ENCODE assay signal across 25 mouse cellular contexts in the genomic region with DNA sequence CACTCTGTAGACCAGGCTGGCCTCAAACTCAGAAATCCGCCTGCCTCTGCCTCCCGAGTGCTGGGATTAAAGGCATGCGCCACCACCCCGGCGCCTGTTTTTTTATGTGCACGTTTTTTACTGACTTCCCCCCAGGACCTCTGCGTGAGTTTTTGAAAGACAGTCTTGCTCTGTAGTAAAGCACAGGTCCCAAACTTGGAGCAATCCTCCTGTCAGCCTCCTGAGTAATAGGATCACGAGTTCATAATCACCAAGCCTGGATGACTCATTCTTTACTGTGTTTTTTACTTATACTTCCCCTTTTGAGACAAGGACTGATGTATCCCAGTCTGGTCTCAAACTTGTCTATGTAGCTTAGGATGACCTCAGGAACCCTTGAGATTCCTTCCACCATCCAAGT. TPM values are rescaled to one million over a fixed set of nuclear protein-coding genes. Genes with fewer than 3 reads are reported as not detected.
A peak's percentile ranks its signal among the peaks of the same experiment; 100 is the strongest.
DNase-seq lines count a peak whose midpoint lies in the region; ATAC-seq and TF ChIP-seq lines count a peak whose summit lies in the region.
"Had no signal": no experiment of that assay in that cellular context is flagged by ENCODE, and none has a peak within 500 bp of the region (broad histone marks: within the 10 kb centered on the region; RNA-seq: fewer than 3 reads in every experiment).

No protein-coding gene starts in this region.

- H3K79me2 ChIP-seq in MEL (ENCODE audit: control insufficient read depth, insufficient read depth, low read length, poor library complexity) (peaks cover 3% of the 10 kb centered on the region), macrophage (ENCODE audit: inconsistent target) (peaks cover 53% of the 10 kb centered on the region)

- peak in 1 of 2 experiments; percentile 35; a peak in 1 of 4 replicates for TF ChIP-seq EP300 in MEL (IDR thresholded peaks at IDR 0.05; ENCODE audit: low read depth in 1 of 2, low read length in 2 of 2)

- no peaks in the 10 kb centered on the region for H3K27me3 ChIP-seq in intestine, postnatal 0 days (replicated peaks; ENCODE audit: control insufficient read depth, insufficient read depth, low read length)
- no peaks in the 10 kb centered on the region for H3K27me3 ChIP-seq in intestine, embryonic 15.5 days (replicated peaks)
- H3K27me3 ChIP-seq in MEL (ENCODE audit: control insufficient read depth in 1 of 2, insufficient read depth in 2 of 2, low read length in 2 of 2): no peaks in the 10 kb centered on the region
- H3K27me3 ChIP-seq: forebrain, embryonic 13.5 days; heart, embryonic 15.5 days; hindbrain, embryonic 13.5 days; limb, embryonic 13.5 days; liver, embryonic 12.5 days; neural tube, embryonic 15.5 days had no signal

- TF ChIP-seq CTCF in intestine, postnatal 0 days (IDR thresholded peaks at IDR 0.05; ENCODE audit: low read depth): no peak
- no peak for TF ChIP-seq CTCF in MEL (IDR thresholded peaks at IDR 0.05 in 2 of 3, conservative IDR thresholded peaks at IDR 0.05 in 1 of 3; ENCODE audit: control insufficient read depth in 1 of 3, insufficient read depth in 1 of 3, low read depth in 2 of 3, low read length in 3 of 3, poor library complexity in 1 of 3, severe bottlenecking in 1 of 3)

- H3K9ac ChIP-seq in intestine, postnatal 0 days (ENCODE audit: low read depth, low read length): no peak overlapping the region
- H3K9ac ChIP-seq in intestine, embryonic 15.5 days: no peak overlapping the region
- H3K9ac ChIP-seq in MEL (ENCODE audit: control insufficient read depth, low read depth, low read length, poor library complexity, severe bottlenecking): no peak overlapping the region
- H3K9ac ChIP-seq: forebrain, embryonic 13.5 days; heart, embryonic 15.5 days; hindbrain, embryonic 13.5 days; limb, embryonic 13.5 days; liver, embryonic 12.5 days; neural tube, embryonic 15.5 days had no signal

- peaks cover 3% of the 10 kb centered on the region; the same call in 1 of the 2 replicates for H3K36me3 ChIP-seq in intestine, postnatal 0 days (ENCODE audit: control insufficient read depth, insufficient read depth)
- H3K36me3 ChIP-seq in intestine, embryonic 15.5 days: no peaks in the 10 kb centered on the region
- H3K36me3 ChIP-seq in MEL (ENCODE audit: control insufficient read depth in 1 of 2, insufficient read depth in 2 of 2, low read length in 2 of 2) (peaks cover 0 to 10% of the 10 kb centered on the region in 2 experiments; a peak in 2 of 4 replicates), macrophage (ENCODE audit: inconsistent target) (no peaks in the 10 kb centered on the region)
- H3K36me3 ChIP-seq: neural tube, embryonic 15.5 days had no signal

- 0 out of 2 replicates have a peak overlapping the region, but pooled peaks have one; percentile 41 for H3K27ac ChIP-seq in intestine, postnatal 0 days (ENCODE audit: low read depth, low read length)
- no peak overlapping the region for H3K27ac ChIP-seq in intestine, embryonic 15.5 days
- H3K27ac ChIP-seq in MEL (ENCODE audit: control insufficient read depth, low read depth, low read length) (peak overlapping the region; percentile 61), macrophage (peak overlapping the region; percentile 85)
- H3K27ac ChIP-seq: forebrain, embryonic 13.5 days; heart, embryonic 15.5 days; hindbrain, embryonic 13.5 days; limb, embryonic 13.5 days; liver, embryonic 12.5 days; neural tube, embryonic 15.5 days; stomach, postnatal 0 days had no signal

- no peak for TF ChIP-seq POLR2A in MEL (IDR thresholded peaks at IDR 0.05; ENCODE audit: control insufficient read depth in 1 of 2, insufficient read depth in 1 of 2, low read depth in 1 of 2, low read length in 2 of 2, poor library complexity in 1 of 2)

- WGBS in intestine, postnatal 0 days: 71% methylated on average over 8 of the region's 8 CpGs
- WGBS in intestine, embryonic 15.5 days: 71% methylated on average over 8 of the region's 8 CpGs
- WGBS in macrophage (ENCODE audit: missing documents): 47% methylated on average over 8 of the region's 8 CpGs

- peak; percentile 86 for DNase-seq in MEL (ENCODE audit: low read depth, low spot score)
- DNase-seq in cerebellum, adult 9-11 months: no peak
- no peak for DNase-seq in kidney, postnatal 36 days
- no peak for DNase-seq in testis, postnatal 10 days (ENCODE audit: low spot score)
- DNase-seq: cerebellum, adult 11-12 months; cerebellum, postnatal 36 days; gastrocnemius, postnatal 14 days; heart, postnatal 36 days; kidney, adult 8-10 months; kidney, postnatal 25 days; layer of hippocampus, postnatal 36 days; lung, adult 18-20 months; lung, postnatal 4 days had no signal

- no peak overlapping the region for H3K4me3 ChIP-seq in intestine, postnatal 0 days (ENCODE audit: low read depth, low read length)
- no peak overlapping the region for H3K4me3 ChIP-seq in intestine, embryonic 15.5 days (replicated peaks)
- H3K4me3 ChIP-seq in MEL (ENCODE audit: control insufficient read depth in 1 of 2, insufficient read depth in 1 of 2, low read depth in 2 of 2, low read length in 2 of 2): no peak overlapping the region
- no peak overlapping the region for H3K4me3 ChIP-seq in macrophage (ENCODE audit: inconsistent target)
- H3K4me3 ChIP-seq: forebrain, embryonic 13.5 days; heart, embryonic 15.5 days; hindbrain, embryonic 13.5 days; limb, embryonic 13.5 days; liver, embryonic 12.5 days; neural tube, embryonic 15.5 days had no signal

- ATAC-seq in intestine, postnatal 0 days: no peak
- no peak for ATAC-seq in intestine, embryonic 15.5 days
- ATAC-seq: forebrain, embryonic 13.5 days; liver, embryonic 12.5 days; Patski had no signal

- H3K9me3 ChIP-seq in intestine, postnatal 0 days (ENCODE audit: control insufficient read depth): no peaks in the 10 kb centered on the region
- no peaks in the 10 kb centered on the region for H3K9me3 ChIP-seq in intestine, embryonic 15.5 days
- no peaks in the 10 kb centered on the region for H3K9me3 ChIP-seq in MEL (replicated peaks; ENCODE audit: insufficient read depth, low read length)
- H3K9me3 ChIP-seq: forebrain, embryonic 13.5 days; heart, embryonic 15.5 days; hindbrain, embryonic 13.5 days; limb, embryonic 13.5 days; liver, embryonic 12.5 days; neural tube, embryonic 15.5 days had no signal

- H3K4me2 ChIP-seq in intestine, postnatal 0 days (replicated peaks; ENCODE audit: low read depth): no peak overlapping the region
- no peak overlapping the region for H3K4me2 ChIP-seq in intestine, embryonic 15.5 days (replicated peaks)
- H3K4me2 ChIP-seq: forebrain, embryonic 13.5 days; heart, embryonic 15.5 days; hindbrain, embryonic 13.5 days; limb, embryonic 13.5 days; midbrain, embryonic 11.5 days; neural tube, embryonic 15.5 days had no signal

- H3K4me1 ChIP-seq in intestine, postnatal 0 days (replicated peaks; ENCODE audit: control insufficient read depth, insufficient read depth, low read length): no peaks in the 10 kb centered on the region
- H3K4me1 ChIP-seq in intestine, embryonic 15.5 days (replicated peaks): no peaks in the 10 kb centered on the region
- H3K4me1 ChIP-seq in MEL (ENCODE audit: control insufficient read depth in 1 of 2, insufficient read depth in 2 of 2, low read length in 2 of 2): peaks cover 0 to 8% of the 10 kb centered on the region in 2 experiments; a peak in 2 of 4 replicates

- no peak for TF ChIP-seq RAD21 in MEL (IDR thresholded peaks at IDR 0.05; ENCODE audit: low read depth, low read length)

RNA-seq across cellular contexts. Expression of gene Taz, which starts 3.8 kb away (rescaled TPM):
- polyA plus RNA-seq in intestine, postnatal 0 days (2015; fragmentation: Nextera tagmentation; extraction: Ambion mirVana): 64.0 and 64.8 TPM in 2 replicates
- polyA plus RNA-seq in intestine, embryonic 15.5 days (2015; fragmentation: Nextera tagmentation; extraction: Ambion mirVana): 74.9 and 81.1 TPM in 2 replicates
- total RNA-seq in MEL (2012; rRNA removed): 26.1 and 28.0 TPM in 2 replicates
- polyA plus RNA-seq in MEL (2012; ENCODE audit: insufficient read depth in 1 of 2, insufficient read length in 2 of 2, low read depth in 1 of 2, low replicate concordance in 2 of 2, missing spikeins in 1 of 2): 10 to 100 TPM in 1 of 2 experiments, not detected in 1; 34.1 TPM
- total RNA-seq in macrophage (2018; cell fraction: chromatin; rRNA removed): 100 to 1,000 TPM; 104 to 317 (median 236) TPM
- total RNA-seq in macrophage (2018; cell fraction: cytosol; rRNA removed): 10 to 100 TPM; 25.9 to 47.8 (median 34.0) TPM
- 100 to 1,000 TPM in 17 of 26 experiments, 10 to 100 TPM in 9; 72.1 to 202 (median 116) TPM for total RNA-seq in macrophage (2018; cell fraction: nucleus; rRNA removed)
- 20.9 to 53.4 TPM (median 35.7 TPM) in 3 replicates for polyA plus RNA-seq in macrophage (2018)

RNA-seq across cellular contexts. Expression of gene Dnase1l1, which starts 4.2 kb away (rescaled TPM):
- 24.7 and 26.2 TPM in 2 replicates for polyA plus RNA-seq in intestine, postnatal 0 days (2015; fragmentation: Nextera tagmentation; extraction: Ambion mirVana)
- 11.0 TPM in 2 replicates for polyA plus RNA-seq in intestine, embryonic 15.5 days (2015; fragmentation: Nextera tagmentation; extraction: Ambion mirVana)
- 5.0 and 5.6 TPM in 2 replicates for total RNA-seq in MEL (2012; rRNA removed)
- polyA plus RNA-seq in MEL (2012; ENCODE audit: insufficient read depth in 1 of 2, insufficient read length in 2 of 2, low read depth in 1 of 2, low replicate concordance in 2 of 2, missing spikeins in 1 of 2) (1 to 10 TPM in 1 of 2 experiments, not detected in 1; 9.5 TPM), macrophage (2018) (142 to 185 TPM (median 160 TPM) in 3 replicates)
- total RNA-seq in macrophage (2018; cell fraction: chromatin; rRNA removed): 100 to 1,000 TPM in 22 of 26 experiments, 10 to 100 TPM in 4; 60.1 to 434 (median 170) TPM
- 100 to 1,000 TPM in 14 of 26 experiments, 10 to 100 TPM in 12; 66.9 to 209 (median 135) TPM for total RNA-seq in macrophage (2018; cell fraction: cytosol; rRNA removed)
- total RNA-seq in macrophage (2018; cell fraction: nucleus; rRNA removed): 100 to 1,000 TPM in 25 of 26 experiments, 10 to 100 TPM in 1; 63.1 to 361 (median 189) TPM

RNA-seq across cellular contexts. Expression of gene Rpl10, which starts 7.3 kb away (rescaled TPM):
- 485 and 521 TPM in 2 replicates for polyA plus RNA-seq in intestine, postnatal 0 days (2015; fragmentation: Nextera tagmentation; extraction: Ambion mirVana)
- 818 and 879 TPM in 2 replicates for polyA plus RNA-seq in intestine, embryonic 15.5 days (2015; fragmentation: Nextera tagmentation; extraction: Ambion mirVana)
- total RNA-seq in MEL (2012; rRNA removed): 3,229 and 3,230 TPM in 2 replicates
- polyA plus RNA-seq in MEL (2012; ENCODE audit: insufficient read depth in 1 of 2, insufficient read length in 2 of 2, low read depth in 1 of 2, low replicate concordance in 2 of 2, missing spikeins in 1 of 2) (100 to 1,000 TPM in 1 of 2 experiments, not detected in 1; 232 TPM), macrophage (2018) (1,104 to 3,117 TPM (median 2,186 TPM) in 3 replicates)
- 100 to 1,000 TPM; 240 to 849 (median 429) TPM for total RNA-seq in macrophage (2018; cell fraction: chromatin; rRNA removed)
- total RNA-seq in macrophage (2018; cell fraction: cytosol; rRNA removed): 1,000 to 10,000 TPM in 25 of 26 experiments, 100 to 1,000 TPM in 1; 953 to 2,648 (median 1,502) TPM
- 100 to 1,000 TPM; 320 to 785 (median 447) TPM for total RNA-seq in macrophage (2018; cell fraction: nucleus; rRNA removed)

RNA-seq across cellular contexts. Expression of gene Atp6ap1, which starts 19.0 kb away (rescaled TPM):
- 111 and 115 TPM in 2 replicates for polyA plus RNA-seq in intestine, postnatal 0 days (2015; fragmentation: Nextera tagmentation; extraction: Ambion mirVana)
- 120 and 126 TPM in 2 replicates for polyA plus RNA-seq in intestine, embryonic 15.5 days (2015; fragmentation: Nextera tagmentation; extraction: Ambion mirVana)
- 31.7 and 41.6 TPM in 2 replicates for total RNA-seq in MEL (2012; rRNA removed)
- 100 to 1,000 TPM in 1 of 2 experiments, 10 to 100 TPM in 1; 75.5 to 355 TPM for polyA plus RNA-seq in MEL (2012; ENCODE audit: insufficient read depth in 1 of 2, insufficient read length in 2 of 2, low read depth in 1 of 2, low replicate concordance in 2 of 2, missing spikeins in 1 of 2)
- 100 to 1,000 TPM; 140 to 359 (median 189) TPM for total RNA-seq in macrophage (2018; cell fraction: chromatin; rRNA removed)
- 100 to 1,000 TPM; 265 to 543 (median 382) TPM for total RNA-seq in macrophage (2018; cell fraction: cytosol; rRNA removed)
- 100 to 1,000 TPM; 169 to 893 (median 538) TPM for total RNA-seq in macrophage (2018; cell fraction: nucleus; rRNA removed)
- 423 to 572 TPM (median 484 TPM) in 3 replicates for polyA plus RNA-seq in macrophage (2018)

RNA-seq across cellular contexts. Expression of gene Emd, which starts 23.4 kb away (rescaled TPM):
- 13.8 and 14.6 TPM in 2 replicates for polyA plus RNA-seq in intestine, postnatal 0 days (2015; fragmentation: Nextera tagmentation; extraction: Ambion mirVana)
- polyA plus RNA-seq in intestine, embryonic 15.5 days (2015; fragmentation: Nextera tagmentation; extraction: Ambion mirVana): 21.7 and 25.7 TPM in 2 replicates
- total RNA-seq in MEL (2012; rRNA removed): 52.2 and 55.5 TPM in 2 replicates
- polyA plus RNA-seq in MEL (2012; ENCODE audit: insufficient read depth in 1 of 2, insufficient read length in 2 of 2, low read depth in 1 of 2, low replicate concordance in 2 of 2, missing spikeins in 1 of 2): 100 to 1,000 TPM; 130 to 157 TPM
- total RNA-seq in macrophage (2018; cell fraction: chromatin; rRNA removed): 10 to 100 TPM in 25 of 26 experiments, 1 to 10 TPM in 1; 9.1 to 69.1 (median 18.4) TPM
- 10 to 100 TPM; 30.4 to 48.0 (median 40.3) TPM for total RNA-seq in macrophage (2018; cell fraction: cytosol; rRNA removed)
- total RNA-seq in macrophage (2018; cell fraction: nucleus; rRNA removed): 10 to 100 TPM; 13.8 to 54.6 (median 22.3) TPM
- polyA plus RNA-seq in macrophage (2018): 35.7 to 94.2 TPM (median 47.2 TPM) in 3 replicates
